Mouse (Mus musculus) brown adipose tissue, adult 24 weeks (tissue): ENCODE measurements around the gene Cyp46a1. TPM values are rescaled to one million over a fixed set of nuclear protein-coding genes. Genes with fewer than 3 reads are reported as not detected.
A peak's percentile ranks its signal among the peaks of the same experiment; 100 is the strongest.

Experiments used
- H3K27ac ChIP-seq: fragments of 200-500 bp; replicated peaks from 2 replicates; pipeline ENCODE4 v1.5.1; 2012; ENCODE audit warnings: low read depth, mild to moderate bottlenecking, low read length
- H3K4me1 ChIP-seq: fragments of 200-500 bp; 2 replicates; pipeline ENCODE4 v1.6.1; 2012; ENCODE audit warnings: low read length, mixed read lengths; ENCODE audit not compliant: control insufficient read depth, insufficient read depth, insufficient read length
- H3K4me3 ChIP-seq: fragments of 200-500 bp; 2 replicates; pipeline ENCODE4 v1.5.1; 2012; ENCODE audit warnings: low read depth, mild to moderate bottlenecking, low read length, moderate library complexity; ENCODE audit not compliant: insufficient read depth
- polyA plus RNA-seq: library from polyadenylated mRNA; stranded (reverse); fragments of >200 nt; gene quantifications from 2 replicates; pipeline ENCODE4 v1.2.4, GENCODE M21; 2012; ENCODE audit not compliant: missing spikeins, insufficient read depth, insufficient read length

Gene Cyp46a1
- polyA plus RNA-seq, 1 experiment = not detected

DNA sequence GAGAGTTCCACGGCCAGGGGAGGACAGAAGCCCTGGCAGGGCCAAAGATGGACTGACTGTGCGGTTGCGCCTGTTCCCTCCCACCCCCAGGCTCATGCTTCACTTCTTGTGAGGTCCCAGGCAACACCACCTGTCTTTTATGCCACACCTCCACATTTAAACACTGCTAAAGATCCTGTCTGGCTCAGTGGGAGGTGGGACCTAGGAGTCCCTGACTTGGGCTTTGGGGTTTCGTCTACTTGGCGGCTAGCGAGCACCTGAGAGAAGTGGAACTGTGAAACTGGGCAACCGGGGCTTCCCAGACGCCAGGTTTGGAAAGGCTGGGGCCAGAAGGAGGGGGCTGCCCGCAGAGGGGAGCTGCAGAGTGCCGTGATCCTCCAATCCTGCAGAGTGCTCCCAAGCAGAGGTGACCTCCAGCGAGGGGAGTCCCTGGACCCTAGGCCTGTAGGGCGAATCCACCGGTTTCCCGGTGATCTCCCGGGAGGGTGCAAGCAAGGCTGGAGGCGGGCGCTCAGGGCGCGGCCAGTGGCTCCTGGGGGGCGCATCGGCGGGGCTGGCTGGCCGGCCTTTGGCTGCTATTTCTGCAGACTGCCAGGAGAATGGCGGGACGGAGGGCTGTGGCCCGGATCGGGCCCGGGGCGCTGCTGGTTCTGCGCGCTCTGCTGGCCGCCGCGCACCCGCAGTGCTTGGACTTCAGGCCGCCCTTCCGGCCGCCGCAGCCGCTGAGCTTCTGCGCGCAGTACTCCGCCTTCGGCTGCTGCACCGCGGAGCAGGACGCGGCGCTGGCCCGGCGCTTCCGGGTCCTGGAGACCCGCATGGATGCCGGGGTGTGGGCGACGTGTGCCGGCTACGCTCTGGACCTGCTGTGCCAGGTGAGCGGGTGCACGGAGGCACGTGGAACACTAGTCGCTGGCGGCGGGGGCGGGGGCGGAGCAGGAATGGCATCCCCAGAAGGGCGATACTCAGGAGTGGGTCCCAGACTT, 28.1 kb upstream of the Cyp46a1 start, which contains the start of gene Hhipl1:
Gene Hhipl1, plus strand, starts transcription at position 459 of the 983 bp plus-strand sequence.
- Histone ChIP-seq H3K27ac (no peak within 1 kb of the TSS), H3K4me1 (peaks cover 5% of the 10 kb centered on the region)

DNA sequence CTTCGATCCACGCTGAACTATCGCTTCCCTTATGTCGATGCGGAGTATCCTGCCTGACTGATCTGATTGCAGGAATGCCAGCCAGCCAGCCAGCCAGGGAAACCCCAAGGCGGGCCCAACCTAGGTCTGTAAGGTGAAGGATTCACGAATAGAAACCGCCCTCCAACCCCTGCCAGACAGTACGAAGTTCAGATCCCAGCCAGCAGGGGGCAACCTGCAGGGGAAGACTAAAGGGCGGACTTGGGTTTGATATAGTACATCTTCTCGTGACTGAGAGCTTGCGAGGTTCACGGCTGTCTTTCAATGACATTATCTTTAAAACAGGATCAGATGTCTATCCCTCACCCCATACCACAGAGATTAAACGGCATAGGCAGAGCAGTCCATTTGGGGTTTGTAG, 26.6 kb upstream of the Cyp46a1 start:
- H3K27ac ChIP-seq = no peak overlapping the region
- no peak overlapping the region for H3K4me3 ChIP-seq
- H3K4me1 ChIP-seq = peaks cover 5% of the 10 kb centered on the region

More for the DNA sequence above, 28.1 kb upstream of the Cyp46a1 start, which contains the start of gene Hhipl1:
- H3K4me3 ChIP-seq = peak within 1 kb of the TSS; percentile 66

DNA sequence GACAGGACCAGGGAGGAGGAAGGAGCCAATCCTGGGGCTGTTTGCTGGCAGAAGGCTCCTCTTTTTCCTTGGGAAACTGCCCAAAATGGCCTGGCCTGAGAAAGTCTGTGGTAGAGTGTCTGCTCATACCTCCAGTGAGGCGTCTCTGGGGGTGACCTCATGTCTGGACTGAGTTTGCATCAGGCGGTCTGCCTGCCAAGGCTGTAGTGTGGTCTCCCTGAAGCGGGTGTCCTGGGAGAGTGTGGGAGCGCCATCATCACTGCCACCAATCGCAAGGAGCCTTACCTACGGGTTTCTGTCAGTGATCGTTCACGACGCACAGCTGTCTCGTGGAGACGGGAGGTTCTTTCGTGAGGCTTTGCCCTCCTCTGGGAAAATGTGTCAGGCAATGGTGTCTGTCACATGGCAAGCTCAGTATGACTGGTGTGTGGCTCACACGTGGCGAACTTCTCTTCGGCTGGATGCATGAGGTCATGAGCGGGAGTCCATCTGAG, 25.8 kb upstream of the Cyp46a1 start:
- H3K27ac ChIP-seq = peak overlapping the region; percentile 17; the same call in 1 of the 2 replicates
- H3K4me3 ChIP-seq = no peak overlapping the region
- peaks cover 5% of the 10 kb centered on the region for H3K4me1 ChIP-seq

DNA sequence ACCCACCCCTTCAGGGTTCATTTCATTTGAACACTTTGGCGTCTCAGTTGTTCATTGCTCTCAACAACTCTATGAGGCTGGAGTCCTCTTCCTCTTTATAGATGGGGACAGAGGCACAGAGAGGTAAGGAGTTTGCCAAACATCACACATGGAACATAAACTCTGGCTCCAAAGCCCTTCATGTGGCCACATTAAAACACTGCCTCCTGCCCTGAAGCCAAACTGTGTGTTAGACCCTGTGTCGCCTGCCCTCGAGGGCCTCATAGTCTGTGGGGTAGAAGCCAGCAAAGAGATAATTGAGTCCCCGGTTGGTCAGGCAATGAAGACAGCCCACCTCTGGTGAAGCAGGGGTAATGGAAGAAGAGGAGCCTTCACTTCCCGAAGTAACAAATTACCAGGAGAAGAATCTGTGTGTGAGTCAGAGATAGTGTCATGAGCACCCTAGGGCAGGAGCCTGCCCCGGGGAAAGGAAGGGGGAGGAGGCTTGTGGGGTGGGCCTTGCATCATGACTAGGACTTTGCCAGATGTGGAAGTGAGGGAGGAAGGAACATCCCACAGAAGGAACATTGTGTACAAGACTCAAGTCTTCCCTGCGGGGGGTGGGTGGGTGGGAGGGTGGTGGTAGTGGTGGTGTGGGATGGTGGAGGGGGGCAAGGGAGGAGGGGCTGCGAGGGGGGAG, 24.9 kb upstream of the Cyp46a1 start:
- no peak overlapping the region for H3K4me3 ChIP-seq
- H3K4me1 ChIP-seq = peaks cover 5% of the 10 kb centered on the region
- H3K27ac ChIP-seq = peak overlapping the region; percentile 71

DNA sequence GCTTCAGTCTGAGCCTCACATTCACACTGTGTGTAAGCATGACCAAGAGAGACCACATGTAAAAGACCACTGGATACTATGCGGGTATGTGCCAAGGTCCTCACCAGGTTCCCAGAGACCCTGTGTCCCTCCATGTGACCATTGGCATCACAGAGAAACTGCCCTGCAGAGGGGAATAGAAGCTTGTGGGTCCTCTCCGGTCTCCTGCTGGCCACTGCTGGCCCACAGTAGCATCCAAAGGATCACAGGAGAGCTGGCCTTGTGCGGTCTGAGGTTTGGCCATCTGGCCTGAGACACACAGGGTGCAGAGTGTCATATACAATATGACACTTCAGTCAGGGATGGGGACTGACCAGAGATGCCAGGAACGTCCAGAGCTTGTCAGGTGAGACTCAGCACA, 24.1 kb upstream of the Cyp46a1 start:
- H3K27ac ChIP-seq = peak overlapping the region; percentile 58; the same call in 1 of the 2 replicates
- H3K4me3 ChIP-seq = no peak overlapping the region
- peaks cover 5% of the 10 kb centered on the region for H3K4me1 ChIP-seq

DNA sequence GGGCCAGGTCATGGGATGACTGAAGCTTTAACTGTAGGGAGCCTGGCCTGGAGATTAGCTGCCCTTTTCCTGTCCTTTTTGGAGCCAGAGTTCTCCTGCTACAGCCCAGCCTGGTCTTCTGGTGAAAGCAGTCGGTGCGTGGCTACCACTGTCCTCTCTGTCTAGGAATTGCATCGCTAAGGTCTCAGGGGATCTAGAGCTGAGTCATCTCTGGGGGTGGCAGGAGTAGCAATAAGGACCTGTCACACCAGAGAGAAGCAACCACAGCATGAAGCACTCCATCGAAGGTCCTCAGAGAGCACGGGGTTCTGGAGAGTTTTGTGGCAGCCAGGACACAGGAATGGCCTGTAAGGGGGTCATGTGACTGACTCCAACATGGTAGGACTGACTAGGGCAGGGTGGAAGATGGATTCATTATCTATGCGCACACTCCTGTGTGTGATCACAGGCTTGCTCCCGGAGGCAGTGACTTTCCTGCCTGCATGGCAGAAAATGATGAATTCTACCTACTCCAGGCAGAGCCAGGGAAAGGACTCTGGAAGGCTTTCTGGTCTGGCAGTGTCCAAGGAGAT, 23.6 kb upstream of the Cyp46a1 start:
- Histone ChIP-seq H3K4me1 (peaks cover 5% of the 10 kb centered on the region), H3K4me3 (no peak overlapping the region), H3K27ac (no peak overlapping the region)

DNA sequence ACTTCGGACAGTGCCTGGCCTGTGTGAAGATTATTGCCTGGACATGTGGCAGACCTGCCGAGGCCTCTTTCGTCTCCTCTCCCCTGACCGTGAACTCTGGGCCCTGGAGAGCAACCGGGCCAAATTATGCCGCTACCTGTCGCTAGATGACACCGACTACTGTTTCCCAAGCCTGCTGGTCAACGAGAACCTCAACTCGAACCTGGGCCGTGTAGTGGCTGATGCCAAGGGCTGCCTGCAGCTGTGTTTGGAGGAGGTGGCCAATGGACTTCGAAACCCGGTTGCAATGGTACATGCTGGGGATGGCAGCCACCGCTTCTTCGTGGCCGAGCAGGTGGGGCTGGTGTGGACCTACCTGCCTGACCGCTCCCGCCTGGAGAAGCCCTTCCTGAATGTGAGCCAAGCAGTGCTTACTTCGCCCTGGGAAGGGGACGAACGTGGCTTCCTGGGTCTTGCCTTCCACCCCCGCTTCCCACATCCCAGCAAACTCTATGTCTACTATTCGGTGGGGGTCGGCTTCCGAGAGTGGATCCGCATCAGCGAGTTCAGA, 22.4 kb upstream of the Cyp46a1 start:
- Histone ChIP-seq H3K27ac (no peak overlapping the region), H3K4me3 (no peak overlapping the region), H3K4me1 (peaks cover 5% of the 10 kb centered on the region)

DNA sequence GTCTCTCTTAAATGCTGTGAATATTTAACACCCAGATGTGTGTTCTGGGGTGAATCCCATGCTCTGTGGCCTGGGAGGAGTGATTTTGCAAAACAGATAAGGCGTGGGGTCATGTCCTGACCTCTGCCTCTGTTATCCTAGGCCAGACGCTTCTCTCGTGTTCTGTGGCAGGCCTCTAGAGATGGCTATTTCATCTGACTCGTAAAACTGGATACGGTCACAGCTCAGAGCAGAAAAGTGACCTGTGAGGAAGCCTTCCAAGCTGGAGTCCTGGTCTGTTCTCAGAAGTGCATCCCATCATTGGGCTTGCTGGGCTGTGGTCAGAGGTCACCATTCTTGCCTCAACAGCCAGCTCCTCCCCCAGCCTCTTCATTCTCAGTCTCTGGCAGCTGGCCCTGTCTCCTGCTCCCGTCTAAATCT, 21.7 kb upstream of the Cyp46a1 start:
- Histone ChIP-seq H3K4me3 (no peak overlapping the region), H3K27ac (no peak overlapping the region), H3K4me1 (peaks cover 5% of the 10 kb centered on the region)

DNA sequence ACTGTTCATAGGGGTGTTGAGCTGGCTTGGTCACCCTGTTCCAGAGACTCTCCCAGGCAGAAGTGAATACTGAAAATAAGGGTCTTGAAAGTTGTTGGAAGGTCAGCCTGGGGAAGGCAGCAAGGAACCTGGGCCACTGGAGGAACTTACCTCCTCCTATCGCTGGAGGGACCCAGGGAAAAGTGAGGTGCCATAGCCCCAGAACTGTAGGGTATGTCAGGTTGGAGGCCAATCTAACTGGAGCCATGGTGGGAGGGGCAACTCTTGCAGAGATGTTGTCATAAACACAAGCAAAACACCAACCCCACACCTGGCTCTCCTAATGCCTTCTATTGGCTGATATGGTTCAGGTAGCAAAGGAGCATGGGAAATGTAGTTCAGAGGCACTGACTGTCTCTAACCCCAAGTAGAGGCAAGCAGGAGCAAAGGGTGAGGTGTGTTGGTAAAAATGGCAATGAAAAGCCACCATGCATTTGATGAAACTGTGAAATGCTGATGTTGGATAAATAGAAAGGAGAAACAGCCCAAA, 20.9 kb upstream of the Cyp46a1 start:
- peaks cover 5% of the 10 kb centered on the region for H3K4me1 ChIP-seq
- no peak overlapping the region for H3K4me3 ChIP-seq
- no peak overlapping the region for H3K27ac ChIP-seq

DNA sequence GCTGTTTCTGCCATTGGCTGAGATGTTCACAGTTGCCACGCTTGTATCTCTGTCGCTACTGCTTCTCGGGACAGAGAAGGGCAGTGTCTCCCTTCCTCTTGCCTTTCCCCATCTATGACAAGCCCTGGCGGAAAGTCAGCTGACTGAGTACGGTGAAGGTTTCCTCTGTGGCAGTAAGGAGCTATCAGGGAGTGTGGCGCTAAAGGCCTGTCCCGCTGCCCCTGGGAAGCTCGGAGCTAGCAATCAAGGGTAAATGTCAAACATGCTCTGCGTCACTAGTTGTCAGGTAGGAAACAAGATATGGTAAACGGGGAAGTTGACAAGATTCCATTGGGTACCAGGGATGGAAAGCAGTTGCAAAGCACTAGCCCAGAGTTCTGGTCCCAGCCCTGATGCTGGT, 18.4 kb upstream of the Cyp46a1 start:
- Histone ChIP-seq H3K27ac (no peak overlapping the region), H3K4me1 (no peaks in the 10 kb centered on the region), H3K4me3 (no peak overlapping the region)

DNA sequence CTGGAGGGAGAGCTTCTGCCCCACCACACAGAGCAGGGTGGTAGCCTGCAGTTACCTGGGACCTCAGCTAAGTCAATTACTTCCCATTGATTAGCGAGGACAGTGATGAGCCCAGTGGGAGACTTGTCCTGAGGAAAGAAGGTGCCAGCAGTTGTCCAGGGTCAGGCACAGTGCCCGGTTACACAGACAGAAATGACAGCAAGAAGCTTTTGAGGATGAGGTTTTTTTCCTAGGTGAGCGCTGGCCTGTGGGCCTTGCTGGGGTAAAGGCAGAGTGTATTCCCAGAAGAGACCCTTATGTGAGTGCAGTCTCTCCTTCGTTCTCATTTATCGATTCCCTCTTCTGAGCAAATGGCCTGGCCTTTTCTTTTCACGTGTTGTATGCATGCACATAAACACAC, 17.5 kb upstream of the Cyp46a1 start:
- no peaks in the 10 kb centered on the region for H3K4me1 ChIP-seq
- no peak overlapping the region for H3K27ac ChIP-seq
- no peak overlapping the region for H3K4me3 ChIP-seq

DNA sequence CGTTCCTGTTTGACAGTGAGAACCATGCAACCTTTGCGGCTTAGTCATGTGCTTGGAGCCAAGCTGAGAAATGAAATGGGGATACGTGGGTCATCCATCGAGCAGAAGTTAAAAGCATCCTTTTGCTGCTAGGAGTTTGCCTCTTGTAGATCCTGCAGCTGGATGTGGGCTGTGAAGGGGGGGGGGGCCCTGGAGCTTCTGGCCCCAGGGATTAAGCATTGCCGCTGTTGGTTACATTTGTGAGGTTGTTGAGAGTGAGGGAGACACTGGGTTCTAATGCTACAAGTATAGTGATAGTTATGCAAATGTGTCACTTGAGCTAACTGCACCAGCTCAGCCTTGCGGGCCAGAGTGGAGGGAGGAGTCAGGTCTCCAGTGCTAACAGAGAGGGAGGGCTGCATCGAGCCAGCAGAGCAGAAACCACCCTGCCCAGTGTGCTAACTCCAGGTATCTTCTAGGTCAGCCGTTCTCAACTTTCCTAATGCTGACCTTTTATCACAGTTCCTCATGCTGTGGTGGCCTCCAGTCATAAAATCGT, 16.9 kb upstream of the Cyp46a1 start:
- Histone ChIP-seq H3K4me3 (no peak overlapping the region), H3K4me1 (no peaks in the 10 kb centered on the region), H3K27ac (no peak overlapping the region)

DNA sequence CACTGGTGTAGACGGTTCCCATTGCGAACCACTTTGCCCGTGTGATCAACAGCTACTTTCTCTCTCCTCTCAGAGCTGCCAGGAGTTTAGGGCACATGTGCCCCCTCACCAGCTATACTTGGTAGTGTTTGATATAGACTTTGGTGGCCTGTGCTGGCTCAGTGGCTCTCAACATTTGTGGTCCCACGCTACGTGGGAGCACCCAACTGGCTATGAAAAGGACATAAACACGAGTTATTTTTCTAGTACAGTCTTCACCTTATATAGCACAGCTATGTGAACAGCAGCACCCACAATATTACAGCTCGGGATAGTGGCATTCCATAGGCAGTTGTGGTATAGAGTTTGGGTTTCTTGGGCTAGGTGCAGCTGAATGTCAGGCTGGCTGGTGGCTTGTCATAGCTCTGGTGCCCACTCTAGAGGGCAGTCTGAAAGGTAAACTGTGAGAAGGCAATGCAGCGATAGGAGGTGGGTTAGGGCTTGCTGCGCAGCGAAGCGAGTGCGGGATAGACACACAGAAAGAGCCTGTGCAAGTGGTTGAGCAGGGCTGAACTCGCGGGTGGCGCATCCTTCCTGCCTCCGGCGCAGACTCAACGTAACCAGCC, 16.3 kb upstream of the Cyp46a1 start:
- no peak overlapping the region for H3K4me3 ChIP-seq
- H3K4me1 ChIP-seq = no peaks in the 10 kb centered on the region
- no peak overlapping the region for H3K27ac ChIP-seq

DNA sequence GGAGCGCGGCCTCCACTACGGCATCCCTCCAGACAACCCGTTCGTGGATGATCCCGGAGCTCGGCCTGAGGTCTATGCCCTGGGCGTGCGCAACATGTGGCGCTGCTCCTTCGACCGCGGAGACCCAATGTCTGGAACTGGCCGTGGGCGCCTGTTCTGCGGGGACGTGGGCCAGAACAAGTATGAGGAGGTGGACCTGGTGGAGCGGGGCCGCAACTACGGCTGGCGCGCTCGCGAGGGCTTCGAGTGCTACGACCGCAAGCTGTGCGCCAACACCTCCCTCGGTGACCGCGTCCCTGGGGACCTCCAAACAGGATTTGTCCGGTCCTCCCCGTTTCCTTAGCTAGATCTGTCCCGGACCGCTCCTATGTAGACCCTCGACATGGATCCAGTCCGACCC, 15.7 kb upstream of the Cyp46a1 start:
- Histone ChIP-seq H3K4me3 (no peak overlapping the region), H3K4me1 (no peaks in the 10 kb centered on the region), H3K27ac (no peak overlapping the region)
